Mouse (Mus musculus) CH12.LX (cell line): ENCODE measurements at regions not wholly inside any gene's neighbourhood (a gene's known extent, or its start where the extent isn't known, plus 50 kb on each side); places are given as distances from the start of the nearest gene placed in this dataset.

Experiments used
- DNase-seq: peaks from one replicate; pipeline ENCODE4 v3.0.0-alpha.2; 2013; ENCODE audit errors: extremely low read depth
- H3K27ac ChIP-seq: 2 replicates; pipeline ENCODE4 v1.5.1; 2012; ENCODE audit warnings: low read depth, mild to moderate bottlenecking, control low read depth, moderate library complexity; ENCODE audit not compliant: insufficient read depth
- H3K27me3 ChIP-seq: replicated peaks from 2 replicates; pipeline ENCODE3; 2012; ENCODE audit warnings: inconsistent platforms
- H3K36me3 ChIP-seq, 2 experiments: replicated peaks in 1 of 2; 2 replicates each; pipeline versions ENCODE3 to v1.6.1; 2012; ENCODE audit warnings: inconsistent platforms in 1 of 2, low read length in 1 of 2, mild to moderate bottlenecking in 1 of 2, mixed read lengths in 1 of 2, moderate library complexity in 1 of 2; ENCODE audit not compliant: control insufficient read depth in 1 of 2, insufficient read depth in 1 of 2
- H3K4me1 ChIP-seq, 2 experiments: 2 replicates each; pipeline ENCODE4 v1.6.1; 2012; ENCODE audit warnings: inconsistent platforms in 1 of 2, moderate library complexity in 1 of 2; ENCODE audit not compliant: insufficient read depth in 2 of 2, control insufficient read depth in 1 of 2
- H3K4me2 ChIP-seq: 2 replicates; pipeline ENCODE4 v1.6.1; 2012; ENCODE audit warnings: low read depth, mild to moderate bottlenecking, control low read depth; ENCODE audit not compliant: poor library complexity, insufficient read depth, severe bottlenecking
- H3K4me3 ChIP-seq, 3 experiments: fragments of 150-350 bp in 1 of 3; sonication (generic) in 1 of 3; replicated peaks in 1 of 3; 2 replicates each; pipeline versions ENCODE3 to v1.5.1; 2011 to 2012; ENCODE audit warnings: low read depth in 2 of 3, low read length in 2 of 3, mild to moderate bottlenecking in 2 of 3, moderate library complexity in 2 of 3, control low read depth in 1 of 3, improper control_type of control experiment in 1 of 3, inconsistent platforms in 1 of 3, mixed read lengths in 1 of 3; ENCODE audit not compliant: poor library complexity in 1 of 3
- H3K79me2 ChIP-seq: replicated peaks from 2 replicates; pipeline ENCODE4 v1.6.1; 2012; ENCODE audit warnings: mild to moderate bottlenecking, moderate library complexity; ENCODE audit not compliant: control insufficient read depth, poor library complexity, insufficient read depth, severe bottlenecking; ENCODE audit errors: extremely low read depth
- H3K9ac ChIP-seq: 2 replicates; pipeline ENCODE4 v1.6.1; 2012; ENCODE audit warnings: low read depth, mild to moderate bottlenecking, control low read depth, moderate library complexity; ENCODE audit not compliant: insufficient read depth
- H3K9me3 ChIP-seq: replicated peaks from 2 replicates; pipeline ENCODE3; 2012; ENCODE audit warnings: low read length, inconsistent platforms, mixed read lengths
- CHD2 ChIP-seq: IDR thresholded peaks from 2 replicates; pipeline ENCODE4 v1.6.1; 2011; ENCODE audit warnings: low read length, improper control_type of control experiment
- CTCF ChIP-seq, 2 experiments: IDR thresholded peaks in 1 of 2; conservative IDR thresholded peaks in 1 of 2; 2 replicates each; pipeline ENCODE4 v1.5.1; 2011 to 2012; ENCODE audit warnings: low read depth in 2 of 2, low read length in 2 of 2, improper control_type of control experiment in 1 of 2, inconsistent platforms in 1 of 2, mild to moderate bottlenecking in 1 of 2, moderate library complexity in 1 of 2
- ELF1 ChIP-seq: IDR thresholded peaks from 2 replicates; pipeline ENCODE4 v1.6.1; 2014; ENCODE audit warnings: low read depth, mild to moderate bottlenecking, inconsistent platforms, low read length, improper control_type of control experiment
- EP300 ChIP-seq: IDR thresholded peaks from 2 replicates; pipeline ENCODE4 v1.6.1; 2011; ENCODE audit warnings: low read length, improper control_type of control experiment
- GABPA ChIP-seq: IDR thresholded peaks from 2 replicates; pipeline ENCODE4 v1.6.1; 2012; ENCODE audit warnings: low read depth, low read length, improper control_type of control experiment, inconsistent platforms; ENCODE audit not compliant: insufficient replicate concordance
- IRF4 ChIP-seq: IDR thresholded peaks from 2 replicates; pipeline ENCODE4 v1.6.1; 2014; ENCODE audit warnings: low read depth, mild to moderate bottlenecking, inconsistent platforms, low read length, improper control_type of control experiment
- KAT2A ChIP-seq: IDR thresholded peaks from 2 replicates; pipeline ENCODE4 v1.6.1; 2012; ENCODE audit warnings: low read length, improper control_type of control experiment, inconsistent platforms; ENCODE audit not compliant: insufficient replicate concordance
- MEF2A ChIP-seq: IDR thresholded peaks from 2 replicates; pipeline ENCODE4 v1.6.1; 2014; ENCODE audit warnings: low read depth, mild to moderate bottlenecking, inconsistent platforms, low read length, improper control_type of control experiment, borderline replicate concordance
- MXI1 ChIP-seq: IDR thresholded peaks from 2 replicates; pipeline ENCODE4 v1.6.1; 2011; ENCODE audit warnings: mild to moderate bottlenecking, low read depth, low read length, improper control_type of control experiment
- MYC ChIP-seq: IDR thresholded peaks from 2 replicates; pipeline ENCODE4 v1.6.1; 2011; ENCODE audit warnings: low read depth, mild to moderate bottlenecking, improper control_type of control experiment, low read length
- PAX5 ChIP-seq: IDR thresholded peaks from 2 replicates; pipeline ENCODE4 v1.6.1; 2012; ENCODE audit warnings: low read length, inconsistent platforms, mixed read lengths
- POLR2A ChIP-seq: IDR thresholded peaks from 2 replicates; pipeline ENCODE4 v1.6.1; 2011; ENCODE audit warnings: low read depth, mild to moderate bottlenecking, improper control_type of control experiment, low read length
- POLR2AphosphoS2 ChIP-seq: IDR thresholded peaks from 2 replicates; pipeline ENCODE4 v1.6.1; 2011; ENCODE audit warnings: low read depth, low read length, improper control_type of control experiment
- TBP ChIP-seq: conservative IDR thresholded peaks from 2 replicates; pipeline ENCODE4 v1.6.1; 2011; ENCODE audit warnings: low read depth, low read length, improper control_type of control experiment
- USF1 ChIP-seq: IDR thresholded peaks from 2 replicates; pipeline ENCODE4 v1.6.1; 2014; ENCODE audit warnings: low read depth, mild to moderate bottlenecking, inconsistent platforms, low read length, improper control_type of control experiment
- ZC3H11A ChIP-seq: IDR thresholded peaks from 2 replicates; pipeline ENCODE4 v1.6.1; 2012; ENCODE audit warnings: low read depth, mild to moderate bottlenecking, inconsistent platforms, low read length, improper control_type of control experiment
- ZMIZ1 ChIP-seq: IDR thresholded peaks from 2 replicates; pipeline ENCODE4 v1.6.1; 2012; ENCODE audit warnings: low read depth, mild to moderate bottlenecking, inconsistent platforms, low read length, improper control_type of control experiment
- dilution Hi-C: fragments of 300-500 bp; cut with MboI; formaldehyde crosslinking; loops from 2 replicates; pipeline ENCODE4 v1.14.3; 2020; ENCODE audit warnings: low sequenced_read_pairs; ENCODE audit not compliant: extremely low pct_unique_long_range_greater_than_20kb, extremely low pct_ligation_motif_present
- in situ Hi-C: fragments of 300-500 bp; cut with MboI; formaldehyde crosslinking; loops from 3 replicates; pipeline ENCODE4 v1.14.3; 2019; ENCODE audit warnings: low sequenced_read_pairs, low pct_ligation_motif_present, low pct_unique_long_range_greater_than_20kb, mixed read lengths

- Histone ChIP-seq H3K27ac (no peak overlapping the region), H3K4me3 (no peak overlapping the region), H3K4me1 (no peaks in the 10 kb centered on the region), H3K79me2 (no peaks in the 10 kb centered on the region), H3K9ac (no peak overlapping the region), H3K4me2 (no peak overlapping the region), H3K27me3 (no peaks in the 10 kb centered on the region), H3K36me3 (no peaks in the 10 kb centered on the region), H3K9me3 (peaks cover 7% of the 10 kb centered on the region)
- no peak for TF ChIP-seq MYC
- TF ChIP-seq USF1: no peak
- TF ChIP-seq ELF1: no peak
- in situ Hi-C loops: no loop called here
- dilution Hi-C loops: no loop called here
- no peak for DNase-seq
Observed at GRCm38 (mm10) chr17:51649213-51649815, 183.8 kb downstream of the Satb1 start.

GRCm38 (mm10) chr17:51646416-51646815, 186.7 kb downstream of the Satb1 start:
- Histone ChIP-seq H3K4me3 (no peak overlapping the region), H3K4me1 (no peaks in the 10 kb centered on the region), H3K27me3 (no peaks in the 10 kb centered on the region), H3K9ac (no peak overlapping the region), H3K9me3 (peaks cover 7% of the 10 kb centered on the region), H3K27ac (no peak overlapping the region), H3K4me2 (no peak overlapping the region), H3K79me2 (no peaks in the 10 kb centered on the region), H3K36me3 (no peaks in the 10 kb centered on the region)
- TF ChIP-seq USF1 (no peak), TBP (no peak), IRF4 (no peak), ZMIZ1 (no peak), POLR2AphosphoS2 (no peak), PAX5 (no peak), MXI1 (no peak), CHD2 (no peak), KAT2A (no peak), EP300 (no peak), ZC3H11A (no peak), POLR2A (no peak), MYC (no peak), GABPA (no peak), CTCF (conservative IDR thresholded peaks at IDR 0.05 in 1 of 2, IDR thresholded peaks at IDR 0.05 in 1 of 2; ENCODE audit: low read depth in 2 of 2, low read length in 2 of 2) (no peak), MEF2A (no peak)
- DNase-seq: no peak
- dilution Hi-C loops (no loop called here), in situ Hi-C loops (no loop called here)
